7 mouse cellular contexts compared by ENCODE assay signal in the genomic region with DNA sequence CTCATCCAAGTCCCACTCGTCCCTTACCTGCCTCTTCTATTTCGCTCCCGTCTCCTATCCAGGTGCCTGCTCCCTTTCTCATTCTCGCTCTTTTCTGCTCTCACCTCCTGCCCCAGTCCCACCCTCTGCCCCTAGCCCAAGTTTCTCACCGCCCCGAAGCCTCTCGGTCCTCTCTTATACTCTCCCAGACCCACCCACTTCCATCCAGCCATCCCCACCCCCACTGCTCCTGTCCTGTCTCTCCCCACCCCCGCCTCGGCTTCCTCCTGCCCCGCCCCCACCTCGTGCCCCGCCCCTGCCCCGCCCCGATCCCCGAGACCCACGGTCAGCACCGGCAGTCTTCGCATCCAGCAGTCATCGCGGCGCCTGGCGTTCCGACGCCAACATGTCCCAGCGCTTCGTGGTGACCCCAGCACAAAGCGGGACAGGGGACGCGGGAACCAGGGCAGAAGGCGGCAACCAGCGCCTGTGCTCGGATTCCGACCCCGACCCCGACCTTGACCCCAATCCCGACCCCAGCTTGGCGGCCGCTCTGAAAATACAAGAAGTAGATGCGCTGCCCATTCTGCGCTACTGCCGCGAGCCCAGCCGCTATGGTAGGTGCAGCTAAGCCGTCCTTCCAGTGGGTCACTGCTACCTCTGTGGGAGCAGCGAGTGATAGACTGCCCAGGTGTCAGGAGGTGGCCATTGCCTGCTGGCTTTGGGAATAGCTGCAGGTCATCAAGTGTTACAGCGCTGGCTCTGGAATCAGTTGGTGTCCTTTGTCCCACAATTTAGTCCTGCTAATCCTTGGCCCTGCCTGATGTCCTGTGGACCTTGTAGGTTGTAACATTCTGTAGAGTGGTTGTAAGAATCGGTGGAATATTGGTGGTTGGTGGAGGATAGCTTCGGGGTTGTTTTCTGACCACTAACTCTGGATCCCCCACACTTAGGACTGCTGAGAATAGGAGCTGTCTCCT. TPM values are rescaled to one million over a fixed set of nuclear protein-coding genes. Genes with fewer than 3 reads are reported as not detected.
A peak's percentile ranks its signal among the peaks of the same experiment; 100 is the strongest.
DNase-seq lines count a peak whose midpoint lies in the region; ATAC-seq and TF ChIP-seq lines count a peak whose summit lies in the region.

Slc12a7 (plus strand) TSS at position 353 of the 959 bp plus-strand sequence.

- H3K4me3 ChIP-seq in heart, embryonic 10.5 days = peak within 1 kb of the TSS; percentile 63

- ATAC-seq in Patski = no peak

- POLR2A ChIA-PET in Patski (lab: Charles Lee) = no interaction called here

- H3K4me1 ChIP-seq in heart, embryonic 10.5 days = peaks cover 19% of the 10 kb centered on the region

- in situ Hi-C loops in Patski (cut with MboI; ENCODE audit: low pct_unique_long_range_greater_than_20kb) = no loop called here

- DNase-seq in Patski (ENCODE audit: low read depth, low spot score) = no peak
- no peak for DNase-seq in adrenal gland, postnatal 4 days (ENCODE audit: low spot score in 2 of 2)
- peak; percentile 77 for DNase-seq in heart, embryonic 10.5 days (ENCODE audit: low spot score)
- DNase-seq in kidney, postnatal 14 days = peak; percentile 43
- peak; percentile 57 for DNase-seq in mesoderm, embryonic 11.5 days (ENCODE audit: low read depth, low spot score)
- DNase-seq in thymus, postnatal 0 days (ENCODE audit: low spot score) = peak; percentile 41
- DNase-seq in cerebellum, adult 9-10 months = no peak

- 4% methylated on average over 48 of the region's 48 CpGs for WGBS in heart, embryonic 10.5 days

- TF ChIP-seq CTCF in Patski (IDR thresholded peaks at IDR 0.05) = no peak

- CTCF ChIA-PET in Patski (lab: Charles Lee) = no interaction called here

- no peaks in the 10 kb centered on the region for H3K36me3 ChIP-seq in heart, embryonic 10.5 days

- H3K27ac ChIP-seq in heart, embryonic 10.5 days = peak within 1 kb of the TSS; percentile 71

- H3K9me3 ChIP-seq in heart, embryonic 10.5 days = no peaks in the 10 kb centered on the region

- no peaks in the 10 kb centered on the region for H3K27me3 ChIP-seq in Patski
- peaks cover 46% of the 10 kb centered on the region for H3K27me3 ChIP-seq in heart, embryonic 10.5 days (ENCODE audit: insufficient read depth, poor library complexity, severe bottlenecking)

RNA-seq across cellular contexts. Expression of gene Slc12a7, which starts in this region (rescaled TPM):
- 120 TPM for polyA plus RNA-seq in Patski (2021)
- 10 to 100 TPM; 43.2 to 44.1 TPM for total RNA-seq in adrenal gland, postnatal 4 days (2021)
- polyA plus RNA-seq in heart, embryonic 10.5 days (2016; fragmentation: Nextera tagmentation; extraction: Ambion mirVana) = 36.3 and 46.7 TPM in 2 replicates
- 27.7 and 33.8 TPM in 2 replicates for polyA plus RNA-seq in thymus, postnatal 0 days (2015; fragmentation: Nextera tagmentation; extraction: Ambion mirVana)

Comparison
In these comparisons a context has a peak if more than half of its experiments do, and no peak if none do; other contexts are left out.
1. DNase-seq: peak in heart, embryonic 10.5 days (single experiment), kidney, postnatal 14 days (single experiment), mesoderm, embryonic 11.5 days (single experiment) and thymus, postnatal 0 days (single experiment); none in Patski (single experiment), adrenal gland, postnatal 4 days (0 of 2) and cerebellum, adult 9-10 months (single experiment).